Mouse (Mus musculus) limb, embryonic 14.5 days (tissue): Measurements from ENCODE around the gene Uts2. TPM values are rescaled to one million over a fixed set of nuclear protein-coding genes. Genes with fewer than 3 reads are reported as not detected.

Experiments used
- ATAC-seq: fragments of 200-750 bp; cut with Nextera tagmentation; 2 replicates; pipeline ENCODE4 v1.8.0; 2017; ENCODE audit warnings: low read depth, moderate number of reproducible peaks, moderate TSS enrichment; ENCODE audit not compliant: low FRiP score
- DNase-seq: peaks from one replicate; pipeline ENCODE4 v3.0.0-alpha.2; 2015; ENCODE audit warnings: low spot score
- H3K27ac ChIP-seq: fragments of 300-500 bp; sonication (generic); replicated peaks from 2 replicates; pipeline ENCODE4 v1.5.1; 2014; ENCODE audit warnings: low read depth, mild to moderate bottlenecking, low read length, moderate library complexity, mixed read lengths
- H3K27me3 ChIP-seq: fragments of 300-500 bp; sonication (generic); 2 replicates; pipeline ENCODE4 v1.6.1; 2014; ENCODE audit warnings: low read length, mixed read lengths; ENCODE audit not compliant: control insufficient read depth, insufficient read depth
- H3K36me3 ChIP-seq: fragments of 300-500 bp; sonication (generic); 2 replicates; pipeline ENCODE4 v1.6.1; 2014; ENCODE audit warnings: mild to moderate bottlenecking, low read length, moderate library complexity, mixed read lengths; ENCODE audit not compliant: control insufficient read depth, insufficient read depth
- H3K4me1 ChIP-seq: fragments of 300-500 bp; sonication (generic); 2 replicates; pipeline ENCODE4 v1.6.1; 2014; ENCODE audit warnings: antibody characterized with exemption, low read length, mixed read lengths; ENCODE audit not compliant: control insufficient read depth, insufficient read depth
- H3K4me2 ChIP-seq: fragments of 300-500 bp; sonication (generic); replicated peaks from 2 replicates; pipeline ENCODE4 v1.6.1; 2014; ENCODE audit warnings: low read depth, mild to moderate bottlenecking, low read length, moderate library complexity; ENCODE audit not compliant: severe bottlenecking
- H3K4me3 ChIP-seq: fragments of 300-500 bp; sonication (generic); replicated peaks from 2 replicates; pipeline ENCODE4 v1.5.1; 2014; ENCODE audit warnings: low read length
- H3K9ac ChIP-seq: fragments of 300-500 bp; sonication (generic); 2 replicates; pipeline ENCODE4 v1.6.1; 2014; ENCODE audit warnings: mild to moderate bottlenecking, low read depth, low read length, moderate library complexity; ENCODE audit not compliant: severe bottlenecking
- H3K9me3 ChIP-seq: fragments of 300-500 bp; sonication (generic); 2 replicates; pipeline ENCODE4 v1.6.1; 2016; ENCODE audit warnings: low read length; ENCODE audit not compliant: control insufficient read depth
- POLR2A ChIP-seq: fragments of 200-500 bp; IDR thresholded peaks from 2 replicates; pipeline ENCODE4 v1.8.0; 2012; ENCODE audit warnings: inconsistent platforms, mild to moderate bottlenecking, moderate library complexity, borderline replicate concordance; ENCODE audit not compliant: insufficient read depth, insufficient read length; ENCODE audit errors: extremely low read depth
- WGBS: fragments of 180-500 bp; shearing (Covaris S2); extraction: QIAGEN DNeasy Blood & Tissue Kit; methylation state at CpG from one replicate; pipeline ENCODE4 v1.1.7; 2014; 5-methylcytosine and 5-hydroxymethylcytosine counted together
- polyA plus RNA-seq, 2 experiments: library from polyadenylated mRNA; depleted of rRNA in 1 of 2; stranded (reverse) in 1 of 2; unstranded in 1 of 2; fragments of >200 nt; fragmentation: Nextera tagmentation in 1 of 2; extraction: Ambion mirVana in 1 of 2; gene quantifications; 2 replicates each; pipeline versions ENCODE4 v1.2.1 to v1.2.3; 2012 to 2014

Uts2 gene
- not detected in 2 replicates for polyA plus RNA-seq (2012; rRNA removed)
- not detected in 2 replicates for polyA plus RNA-seq (2014; fragmentation: Nextera tagmentation; extraction: Ambion mirVana)

DNA sequence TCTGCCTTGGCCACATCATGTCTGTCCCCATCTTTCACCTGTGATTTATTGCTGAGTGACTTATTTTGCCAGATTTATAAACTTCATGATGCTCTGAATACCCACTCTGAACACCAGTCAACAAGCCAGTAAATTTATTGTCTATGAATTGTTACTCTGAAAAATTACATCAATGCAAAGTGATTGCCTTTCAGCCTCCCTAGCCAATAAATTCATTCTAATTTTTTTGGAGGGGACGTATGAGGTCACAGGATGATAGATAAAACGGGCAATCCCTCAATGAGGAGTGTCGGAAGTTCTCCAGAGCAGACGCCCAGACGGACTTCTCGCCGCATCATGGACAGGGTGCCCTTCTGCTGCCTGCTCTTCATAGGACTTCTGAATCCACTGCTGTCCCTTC is at the start of gene Uts2:
Gene Uts2, plus strand, starts transcription at position 301 of the 400 bp plus-strand sequence.
- ATAC-seq: no peak
- H3K4me3 ChIP-seq: no peak within 1 kb of the TSS
- DNase-seq: no peak
- no peaks in the 10 kb centered on the region for H3K36me3 ChIP-seq
- 88% methylated on average over 7 of the region's 7 CpGs for WGBS
- no peaks in the 10 kb centered on the region for H3K4me1 ChIP-seq
- no peak within 1 kb of the TSS for H3K9ac ChIP-seq
- H3K4me2 ChIP-seq: no peak within 1 kb of the TSS
- H3K27ac ChIP-seq: no peak within 1 kb of the TSS
- no peaks in the 10 kb centered on the region for H3K9me3 ChIP-seq
- no peaks in the 10 kb centered on the region for H3K27me3 ChIP-seq
- no peak for TF ChIP-seq POLR2A

- H3K9me3 ChIP-seq: no peaks in the 10 kb centered on the region
- no peak for ATAC-seq
- H3K36me3 ChIP-seq: no peaks in the 10 kb centered on the region
- WGBS: 86% methylated on average over 10 of the region's 10 CpGs
- H3K4me3 ChIP-seq: no peak overlapping the region
- TF ChIP-seq POLR2A: no peak
- H3K27me3 ChIP-seq: no peaks in the 10 kb centered on the region
- no peak overlapping the region for H3K4me2 ChIP-seq
- H3K27ac ChIP-seq: no peak overlapping the region
- DNase-seq: no peak
- H3K4me1 ChIP-seq: no peaks in the 10 kb centered on the region
- H3K9ac ChIP-seq: no peak overlapping the region
These were observed 45.9 kb upstream of the Uts2 start for GRCm38 (mm10) chr4:150950972-150951371.

DNA sequence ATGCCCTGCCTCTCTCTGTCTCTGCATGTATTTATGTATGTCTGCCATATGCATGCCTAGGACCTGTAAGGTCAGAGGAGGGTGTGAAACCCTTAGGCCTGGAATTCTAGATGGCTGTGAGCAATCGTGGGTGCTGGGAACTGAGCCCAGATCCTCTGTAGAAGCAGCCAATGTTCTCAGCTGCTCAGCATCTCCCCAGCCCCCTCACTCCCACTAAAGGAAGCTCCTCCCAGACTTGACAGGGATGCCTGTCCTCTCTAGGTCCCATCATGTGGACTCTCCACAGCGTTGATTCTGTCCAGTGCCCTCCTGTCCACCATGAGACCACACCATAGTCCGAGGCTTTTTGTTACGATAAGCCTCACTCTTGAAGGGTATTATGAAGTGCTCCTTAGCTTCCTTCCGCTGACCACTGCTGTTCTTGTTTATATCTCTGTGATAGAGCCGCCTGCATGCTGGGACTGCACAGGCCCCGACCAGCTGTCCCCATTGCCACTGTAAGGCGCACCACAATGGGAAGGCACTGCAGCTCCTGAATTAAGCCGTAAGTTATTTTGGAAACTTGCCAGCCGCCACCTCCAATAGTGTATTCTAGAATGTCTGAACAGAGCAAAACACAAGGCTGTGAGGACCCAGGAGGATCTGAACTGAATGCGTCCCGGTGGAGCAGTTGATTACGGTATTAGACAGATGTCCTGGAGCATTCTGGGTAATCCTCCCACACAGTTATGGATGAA is 40.4 kb upstream of the Uts2 start:
- no peak overlapping the region for H3K27ac ChIP-seq
- DNase-seq (peak; percentile 49), ATAC-seq (peak; percentile 74)
- no peak overlapping the region for H3K4me2 ChIP-seq
- H3K4me1 ChIP-seq: no peaks in the 10 kb centered on the region
- no peak overlapping the region for H3K9ac ChIP-seq
- no peak overlapping the region for H3K4me3 ChIP-seq
- TF ChIP-seq POLR2A: no peak
- H3K36me3 ChIP-seq: no peaks in the 10 kb centered on the region
- H3K27me3 ChIP-seq: no peaks in the 10 kb centered on the region
- no peaks in the 10 kb centered on the region for H3K9me3 ChIP-seq
- WGBS: 66% methylated on average over 13 of the region's 13 CpGs

GRCm38 (mm10) chr4:150957106-150957458 is 39.8 kb upstream of the Uts2 start:
- no peak overlapping the region for H3K4me3 ChIP-seq
- no peak overlapping the region for H3K4me2 ChIP-seq
- H3K36me3 ChIP-seq: no peaks in the 10 kb centered on the region
- WGBS: 55% methylated on average over 1 of the region's 1 CpGs
- H3K27ac ChIP-seq: no peak overlapping the region
- H3K9ac ChIP-seq: no peak overlapping the region
- TF ChIP-seq POLR2A: no peak
- ATAC-seq (no peak), DNase-seq (no peak)
- H3K4me1 ChIP-seq: no peaks in the 10 kb centered on the region
- H3K9me3 ChIP-seq: no peaks in the 10 kb centered on the region
- no peaks in the 10 kb centered on the region for H3K27me3 ChIP-seq

DNA sequence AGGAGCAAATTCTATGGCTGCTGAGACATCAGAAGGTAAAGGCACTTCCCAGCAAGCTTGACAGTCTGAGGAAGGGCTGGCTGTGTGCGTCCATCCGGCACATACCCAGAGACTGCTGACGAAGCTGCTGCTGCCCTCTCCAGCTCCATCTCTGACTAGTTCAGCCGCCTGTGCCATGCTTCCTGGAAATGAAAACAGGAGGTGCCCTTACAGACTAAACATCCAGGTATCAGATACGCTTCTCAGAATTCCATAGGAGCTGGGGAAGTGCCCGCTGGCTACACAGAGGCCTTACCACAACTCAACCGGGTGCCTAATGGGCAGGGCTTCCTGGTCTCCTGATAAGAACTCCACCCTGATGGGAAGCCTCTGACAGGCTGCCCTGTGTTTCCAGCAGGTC is 38.4 kb upstream of the Uts2 start:
- no peak overlapping the region for H3K4me3 ChIP-seq

More for the DNA sequence above, 38.4 kb upstream of the Uts2 start:
- no peaks in the 10 kb centered on the region for H3K9me3 ChIP-seq
- no peak for DNase-seq
- no peak for TF ChIP-seq POLR2A
- WGBS: 82% methylated on average over 7 of the region's 7 CpGs
- no peak for ATAC-seq
- no peak overlapping the region for H3K4me2 ChIP-seq
- no peak overlapping the region for H3K27ac ChIP-seq
- H3K27me3 ChIP-seq: no peaks in the 10 kb centered on the region
- no peaks in the 10 kb centered on the region for H3K4me1 ChIP-seq
- H3K9ac ChIP-seq: no peak overlapping the region
- no peaks in the 10 kb centered on the region for H3K36me3 ChIP-seq
